Mouse (Mus musculus) embryonic facial prominence, embryonic 12.5 days (tissue): ENCODE measurements around the gene Kansl3. TPM values are rescaled to one million over a fixed set of nuclear protein-coding genes. Genes with fewer than 3 reads are reported as not detected.

Experiments
- ATAC-seq: fragments of 200-750 bp; cut with Nextera tagmentation; 2 replicates; pipeline ENCODE4 v1.8.0; 2017; ENCODE audit not compliant: insufficient number of reproducible peaks, insufficient read depth, low FRiP score, low TSS enrichment
- H3K27ac ChIP-seq: fragments of 300-500 bp; sonication (generic); 2 replicates; pipeline ENCODE4 v1.5.1; 2016; ENCODE audit warnings: mild to moderate bottlenecking
- H3K27me3 ChIP-seq: fragments of 300-500 bp; sonication (generic); 2 replicates; pipeline ENCODE4 v1.6.1; 2016; ENCODE audit warnings: mild to moderate bottlenecking, moderate library complexity
- H3K36me3 ChIP-seq: fragments of 300-500 bp; sonication (generic); 2 replicates; pipeline ENCODE4 v1.6.1; 2016; ENCODE audit warnings: mild to moderate bottlenecking
- H3K4me1 ChIP-seq: fragments of 300-500 bp; sonication (generic); 2 replicates; pipeline ENCODE4 v1.6.1; 2016
- H3K4me2 ChIP-seq: fragments of 300-500 bp; sonication (generic); replicated peaks from 2 replicates; pipeline ENCODE4 v1.6.1; 2016; ENCODE audit warnings: mild to moderate bottlenecking, moderate library complexity
- H3K4me3 ChIP-seq: fragments of 300-500 bp; sonication (generic); 2 replicates; pipeline ENCODE4 v1.5.1; 2016; ENCODE audit warnings: mild to moderate bottlenecking
- H3K9ac ChIP-seq: fragments of 300-500 bp; sonication (generic); 2 replicates; pipeline ENCODE4 v1.6.1; 2016; ENCODE audit warnings: mild to moderate bottlenecking, moderate library complexity
- H3K9me3 ChIP-seq: fragments of 300-500 bp; sonication (generic); 2 replicates; pipeline ENCODE4 v1.6.1; 2016; ENCODE audit warnings: mild to moderate bottlenecking, moderate library complexity
- WGBS: fragments of 180-500 bp; shearing (Covaris S2); methylation state at CpG from one replicate; pipeline ENCODE4 v1.1.7; 2016; 5-methylcytosine and 5-hydroxymethylcytosine counted together
- polyA plus RNA-seq: library from polyadenylated mRNA; unstranded; fragments of >200 nt; fragmentation: Nextera tagmentation; extraction: Ambion mirVana; gene quantifications from 2 replicates; pipeline ENCODE4 v1.2.1, GENCODE M21; 2016

Gene Kansl3
- polyA plus RNA-seq, 1 experiment from 2014 or later = 54.1 TPM

- WGBS = 96% methylated on average over 2 of the region's 2 CpGs
- no peak for ATAC-seq
- Histone ChIP-seq H3K9ac (no peak overlapping the region), H3K27me3 (no peaks in the 10 kb centered on the region), H3K4me2 (no peak overlapping the region), H3K4me1 (no peaks in the 10 kb centered on the region), H3K9me3 (no peaks in the 10 kb centered on the region), H3K27ac (no peak overlapping the region), H3K36me3 (peaks cover 11% of the 10 kb centered on the region), H3K4me3 (no peak overlapping the region)
Observed at GRCm38 (mm10) chr1:36315776-36316100, 53.2 kb downstream of the Kansl3 start.

- WGBS = 83% methylated on average over 11 of the region's 11 CpGs
- H3K4me3 ChIP-seq = no peak overlapping the region
- no peaks in the 10 kb centered on the region for H3K9me3 ChIP-seq
- no peaks in the 10 kb centered on the region for H3K27me3 ChIP-seq
- H3K4me2 ChIP-seq = no peak overlapping the region
- no peak for ATAC-seq
- H3K9ac ChIP-seq = no peak overlapping the region
- H3K4me1 ChIP-seq = no peaks in the 10 kb centered on the region
- H3K36me3 ChIP-seq = peaks cover 7% of the 10 kb centered on the region
- H3K27ac ChIP-seq = no peak overlapping the region
Observed at GRCm38 (mm10) chr1:36314959-36315775, 53.8 kb downstream of the Kansl3 start.

- H3K4me2 ChIP-seq = peak overlapping the region; percentile 88
Observed at GRCm38 (mm10) chr1:36309498-36309901, 59.5 kb downstream of the Kansl3 start.

GRCm38 (mm10) chr1:36308966-36309475, 60.0 kb downstream of the Kansl3 start:
- Histone ChIP-seq H3K9me3 (no peaks in the 10 kb centered on the region), H3K27ac (no peak overlapping the region), H3K27me3 (peaks cover 13% of the 10 kb centered on the region), H3K9ac (no peak overlapping the region), H3K36me3 (no peaks in the 10 kb centered on the region), H3K4me2 (peak overlapping the region; percentile 88), H3K4me1 (peaks cover 19% of the 10 kb centered on the region), H3K4me3 (0 out of 2 replicates have a peak overlapping the region, but pooled peaks have one; percentile 53)
- no peak for ATAC-seq
- WGBS = 46% methylated on average over 9 of the region's 9 CpGs

More at GRCm38 (mm10) chr1:36309498-36309901, 59.5 kb downstream of the Kansl3 start:
- Histone ChIP-seq H3K27me3 (peaks cover 13% of the 10 kb centered on the region), H3K9me3 (no peaks in the 10 kb centered on the region), H3K9ac (no peak overlapping the region), H3K4me1 (peaks cover 19% of the 10 kb centered on the region), H3K27ac (no peak overlapping the region), H3K4me3 (no peak overlapping the region), H3K36me3 (no peaks in the 10 kb centered on the region)
- ATAC-seq = no peak
- 5% methylated on average over 3 of the region's 3 CpGs for WGBS

GRCm38 (mm10) chr1:36308451-36308901, 60.5 kb downstream of the Kansl3 start:
- Histone ChIP-seq H3K36me3 (no peaks in the 10 kb centered on the region), H3K27me3 (peaks cover 13% of the 10 kb centered on the region), H3K27ac (no peak overlapping the region), H3K9me3 (no peaks in the 10 kb centered on the region), H3K4me1 (peaks cover 19% of the 10 kb centered on the region), H3K4me2 (peak overlapping the region; percentile 88), H3K9ac (peak overlapping the region; percentile 47; the same call in 1 of the 2 replicates), H3K4me3 (peak overlapping the region; percentile 53)
- 3% methylated on average over 12 of the region's 12 CpGs for whole genome bisulfite sequencing
- no peak for ATAC-seq

DNA sequence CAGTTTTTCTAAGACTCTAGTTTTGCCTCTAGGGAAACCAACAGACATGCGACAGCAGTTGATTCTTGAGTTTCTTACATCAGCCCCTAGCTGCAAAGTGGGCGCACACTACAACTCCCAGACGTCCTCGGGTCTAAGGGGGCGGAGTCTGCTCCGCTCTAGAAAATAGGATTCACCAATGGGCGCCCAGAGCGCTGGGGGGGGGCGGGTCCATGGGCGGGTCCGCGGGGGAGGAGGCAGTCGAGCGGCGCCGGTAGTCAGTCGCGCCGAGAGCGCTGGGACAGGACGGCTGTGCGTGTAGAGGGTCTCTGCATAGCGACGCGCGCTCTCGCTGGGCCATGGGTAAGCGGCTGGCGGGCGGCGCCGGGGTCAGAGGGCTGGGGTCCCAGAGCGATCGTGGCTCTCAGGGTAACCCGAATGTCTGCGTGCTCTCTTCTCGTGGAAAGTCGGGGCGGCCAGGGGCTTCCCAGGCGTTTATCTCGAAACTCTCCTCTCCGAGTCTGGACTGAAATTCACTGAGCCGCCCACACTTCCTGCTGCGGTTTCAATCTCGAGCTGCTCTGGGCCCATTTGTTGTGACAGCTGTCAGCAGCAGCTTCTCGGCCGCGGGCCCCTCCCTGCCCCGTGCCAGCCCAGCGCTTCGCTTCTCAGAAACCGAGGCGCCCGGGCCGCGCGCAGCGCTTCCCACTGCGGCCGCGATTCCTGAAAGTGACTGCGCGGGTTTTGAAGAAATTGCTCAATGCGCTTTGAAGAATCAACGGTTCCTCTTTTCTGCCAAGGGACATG, 61.3 kb downstream of the Kansl3 start, which contains the start of gene Arid5a:
Gene Arid5a, plus strand, starts transcription at position 239 of the 786 bp plus-strand sequence.
- peak; percentile 84 for ATAC-seq
- Histone ChIP-seq H3K27ac (peak within 1 kb of the TSS; percentile 58; the same call in 1 of the 2 replicates), H3K9ac (peak within 1 kb of the TSS; percentile 47), H3K27me3 (peaks cover 13% of the 10 kb centered on the region), H3K4me1 (peaks cover 24% of the 10 kb centered on the region), H3K4me2 (peak within 1 kb of the TSS; percentile 88), H3K9me3 (no peaks in the 10 kb centered on the region), H3K36me3 (no peaks in the 10 kb centered on the region), H3K4me3 (peak within 1 kb of the TSS; percentile 53)
- WGBS = under 1% methylated on average over 65 of the region's 65 CpGs

- H3K27ac ChIP-seq = no peak overlapping the region
- no peaks in the 10 kb centered on the region for H3K36me3 ChIP-seq
- H3K4me1 ChIP-seq = peaks cover 25% of the 10 kb centered on the region
- peak overlapping the region; percentile 88 for H3K4me2 ChIP-seq
- no peak for ATAC-seq
- H3K27me3 ChIP-seq = peaks cover 18% of the 10 kb centered on the region
- no peak overlapping the region for H3K4me3 ChIP-seq
- no peaks in the 10 kb centered on the region for H3K9me3 ChIP-seq
- WGBS = 70% methylated on average over 7 of the region's 7 CpGs
- no peak overlapping the region for H3K9ac ChIP-seq
Observed at GRCm38 (mm10) chr1:36307121-36307494, 61.9 kb downstream of the Kansl3 start.

- peaks cover 28% of the 10 kb centered on the region for H3K27me3 ChIP-seq
Observed at GRCm38 (mm10) chr1:36306120-36306519, 62.9 kb downstream of the Kansl3 start.

DNA sequence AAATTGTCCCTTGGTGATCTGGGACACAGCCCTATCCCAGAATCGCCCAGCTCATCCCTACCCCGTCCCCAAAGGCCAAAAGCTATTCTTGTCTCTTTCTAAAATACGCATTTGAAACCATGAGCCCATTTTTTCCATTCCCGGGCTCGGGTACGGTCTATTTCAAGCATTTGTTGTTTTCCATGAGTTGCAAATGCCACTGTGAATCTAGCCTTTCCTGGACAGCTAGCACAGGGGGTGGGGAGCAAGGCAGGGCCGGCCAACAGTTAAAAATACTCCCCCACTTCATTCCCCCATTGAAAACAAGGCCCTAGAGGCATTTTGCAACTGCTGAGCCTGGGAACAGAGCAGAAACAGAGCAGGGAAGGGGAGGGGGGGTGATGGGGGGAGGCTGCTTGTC, 64.2 kb downstream of the Kansl3 start:
- Histone ChIP-seq H3K4me3 (no peak overlapping the region), H3K9me3 (no peaks in the 10 kb centered on the region), H3K27me3 (peaks cover 40% of the 10 kb centered on the region), H3K36me3 (no peaks in the 10 kb centered on the region), H3K4me1 (peaks cover 23% of the 10 kb centered on the region), H3K9ac (no peak overlapping the region), H3K4me2 (no peak overlapping the region), H3K27ac (no peak overlapping the region)
- no peak for ATAC-seq
- 51% methylated on average over 7 of the region's 7 CpGs for WGBS

More at GRCm38 (mm10) chr1:36306120-36306519, 62.9 kb downstream of the Kansl3 start:
- no peak overlapping the region for H3K9ac ChIP-seq
- H3K27ac ChIP-seq = no peak overlapping the region
- ATAC-seq = no peak
- no peaks in the 10 kb centered on the region for H3K9me3 ChIP-seq
- peaks cover 25% of the 10 kb centered on the region for H3K4me1 ChIP-seq
- no peak overlapping the region for H3K4me3 ChIP-seq
- H3K36me3 ChIP-seq = no peaks in the 10 kb centered on the region
- 79% methylated on average over 6 of the region's 6 CpGs for WGBS
- no peak overlapping the region for H3K4me2 ChIP-seq

GRCm38 (mm10) chr1:36303381-36304320, 65.3 kb downstream of the Kansl3 start:
- Histone ChIP-seq H3K27me3 (peaks cover 42% of the 10 kb centered on the region), H3K9ac (peak overlapping the region; percentile 30; the same call in 1 of the 2 replicates), H3K4me1 (peaks cover 12% of the 10 kb centered on the region), H3K27ac (no peak overlapping the region), H3K4me3 (peak overlapping the region; percentile 23), H3K9me3 (no peaks in the 10 kb centered on the region), H3K4me2 (peak overlapping the region; percentile 64), H3K36me3 (no peaks in the 10 kb centered on the region)
- ATAC-seq = peak; percentile 47; the same call in 1 of the 2 replicates
- WGBS = 9% methylated on average over 30 of the region's 30 CpGs

- Histone ChIP-seq H3K4me2 (peak overlapping the region; percentile 64), H3K27me3 (peaks cover 45% of the 10 kb centered on the region), H3K4me1 (peaks cover 6% of the 10 kb centered on the region; the same call in 1 of the 2 replicates), H3K9me3 (no peaks in the 10 kb centered on the region), H3K36me3 (no peaks in the 10 kb centered on the region), H3K4me3 (peak overlapping the region; percentile 23), H3K9ac (peak overlapping the region; percentile 30; the same call in 1 of the 2 replicates), H3K27ac (no peak overlapping the region)
- 13% methylated on average over 9 of the region's 9 CpGs for WGBS
- ATAC-seq = no peak
Observed at GRCm38 (mm10) chr1:36302957-36303356, 66.0 kb downstream of the Kansl3 start.
